Comparison of ENCODE assay signal across 2 mouse cellular contexts in the genomic region with DNA sequence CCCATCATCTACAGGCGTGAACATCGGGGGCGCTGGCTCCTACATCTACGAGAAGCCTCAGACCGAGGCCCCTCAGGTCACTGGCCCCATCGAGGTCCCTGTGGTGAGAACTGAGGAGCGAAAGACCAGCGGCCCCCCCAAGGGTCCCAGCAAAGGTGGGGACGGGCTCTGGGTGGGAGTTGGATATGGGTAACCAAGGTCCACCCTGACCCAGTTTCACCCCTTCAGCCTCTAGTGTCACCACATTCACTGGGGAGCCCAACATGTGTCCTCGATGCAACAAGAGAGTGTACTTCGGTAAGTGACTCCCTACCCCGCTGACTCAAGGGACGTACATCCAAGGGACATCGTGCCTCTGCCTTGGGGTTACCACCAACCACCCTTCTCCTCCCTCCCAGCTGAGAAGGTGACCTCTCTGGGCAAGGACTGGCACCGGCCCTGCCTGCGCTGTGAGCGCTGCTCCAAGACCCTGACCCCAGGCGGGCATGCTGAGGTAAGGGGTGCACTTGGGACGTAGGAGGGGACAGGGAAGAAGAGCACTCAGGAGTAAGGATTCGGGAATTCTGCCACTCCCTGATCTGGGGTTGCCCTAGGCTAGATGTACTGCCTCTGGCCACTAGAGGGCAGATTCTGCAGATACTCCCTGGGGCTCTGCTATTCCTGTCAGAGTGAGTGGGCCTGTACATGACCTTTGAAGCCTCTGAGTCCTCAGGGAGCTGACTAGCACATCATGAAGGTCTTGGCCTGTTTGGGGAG.
TF ChIP-seq lines count a peak whose summit lies in the region.

No protein-coding gene starts in this region.

TF ChIP-seq in CH12.LX, 34 proteins besides CTCF, POLR2A, EP300 and RAD21:
- TF ChIP-seq KAT2A (IDR thresholded peaks at IDR 0.05; ENCODE audit: insufficient replicate concordance, low read length) (no peak), SMC3 (IDR thresholded peaks at IDR 0.05; ENCODE audit: low read depth, low read length) (peak; percentile 51), BHLHE40 (IDR thresholded peaks at IDR 0.05; ENCODE audit: low read depth, low read length) (no peak), SIN3A (IDR thresholded peaks at IDR 0.05; ENCODE audit: low read length) (no peak)
TF ChIP-seq in CH12.LX: peak in this region for 1.

TF ChIP-seq in myocyte, 11 proteins besides CTCF, POLR2A, EP300 and RAD21:
- TF ChIP-seq TCF12 (IDR thresholded peaks at IDR 0.05; ENCODE audit: insufficient read depth, poor library complexity, severe bottlenecking) (no peak), POLR2AphosphoS2 (IDR thresholded peaks at IDR 0.05; ENCODE audit: insufficient read length, low read depth) (peak; percentile 44), MYOD1 (IDR thresholded peaks at IDR 0.05; ENCODE audit: control insufficient read depth in 1 of 3, insufficient read length in 2 of 3, low read depth in 2 of 3) (peak in 1 of 3 experiments; percentile 1)
TF ChIP-seq in myocyte: peak in this region for 2.
